Mouse (Mus musculus): ENCODE data around the gene Cwc22.

Cwc22 gene

DNA sequence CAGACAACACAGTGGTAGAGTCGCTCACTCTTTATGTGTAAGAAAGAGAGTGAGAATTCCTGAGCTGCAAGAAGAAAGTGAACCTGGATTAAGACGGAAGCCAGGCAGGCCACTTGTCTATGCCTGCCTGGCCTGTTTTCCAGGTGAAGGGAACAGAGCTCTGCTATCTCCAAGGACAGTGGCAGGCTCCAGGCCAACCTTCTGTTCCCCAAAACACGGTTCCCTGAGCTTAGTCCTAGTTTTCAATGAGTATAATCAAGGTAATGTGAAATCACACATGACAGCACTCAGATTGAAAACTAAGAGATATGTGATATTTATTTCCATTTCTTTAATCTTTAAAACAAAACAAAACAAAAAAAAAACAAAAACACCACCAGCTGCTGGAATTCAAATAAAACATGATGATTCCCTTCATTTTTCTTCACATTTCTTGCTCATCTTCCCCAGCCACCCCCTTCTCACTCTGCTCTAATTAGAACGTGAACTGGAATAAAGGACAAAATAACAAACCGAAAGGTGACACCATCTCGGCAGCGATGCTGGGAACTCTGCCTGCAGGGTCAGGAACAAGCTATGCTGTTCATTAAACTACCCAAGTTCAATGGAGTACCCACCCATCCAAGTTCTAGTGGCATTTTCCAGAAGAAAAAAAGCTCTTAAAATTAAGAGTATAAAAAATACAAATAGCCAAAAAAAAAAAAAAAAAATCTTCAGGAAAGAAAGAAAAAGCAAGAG, 20.8 kb downstream of the Cwc22 start:
- no peak for DNase-seq (ENCODE audit: low spot score in 2 of 2)

DNA sequence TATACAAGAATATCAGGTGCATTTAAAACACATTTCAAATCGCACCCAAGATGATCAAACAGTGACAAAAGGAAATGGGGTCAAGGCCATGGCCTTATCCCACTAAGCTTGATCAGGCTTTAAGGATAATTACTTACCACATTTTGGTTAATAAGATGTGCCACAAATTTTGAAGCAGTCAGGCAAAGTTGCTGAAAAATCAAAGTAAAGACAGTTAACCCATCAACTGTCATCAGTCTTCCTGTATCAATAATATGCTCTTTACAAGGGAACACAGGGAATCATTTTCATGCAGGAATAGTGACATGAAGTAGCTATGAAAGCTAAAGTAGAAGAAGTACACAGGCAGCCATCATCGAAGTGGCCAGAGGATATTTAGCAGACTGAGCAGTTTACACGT, 22.2 kb downstream of the Cwc22 start:
- no peak for DNase-seq (ENCODE audit: low spot score in 2 of 2)

DNA sequence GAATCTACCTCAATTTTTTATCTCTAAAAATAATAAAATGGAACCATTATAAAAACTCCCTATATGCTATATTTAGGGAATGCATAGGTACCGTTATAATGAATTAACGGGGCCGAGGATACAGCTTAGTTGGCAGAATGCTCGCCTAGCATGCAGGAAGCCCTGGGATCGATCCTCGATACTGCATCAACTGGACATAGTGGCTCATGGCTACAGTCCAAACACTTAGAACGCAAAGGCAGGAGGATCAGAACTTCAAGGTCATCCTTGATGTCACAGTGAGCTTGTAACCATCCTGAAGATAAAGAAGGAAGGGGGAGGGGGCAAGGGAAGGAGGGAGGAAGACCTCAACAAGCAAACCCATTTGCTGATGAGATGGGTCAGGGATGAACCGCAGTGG, 23.0 kb downstream of the Cwc22 start:
- no peak for DNase-seq (ENCODE audit: low spot score in 2 of 2)

DNA sequence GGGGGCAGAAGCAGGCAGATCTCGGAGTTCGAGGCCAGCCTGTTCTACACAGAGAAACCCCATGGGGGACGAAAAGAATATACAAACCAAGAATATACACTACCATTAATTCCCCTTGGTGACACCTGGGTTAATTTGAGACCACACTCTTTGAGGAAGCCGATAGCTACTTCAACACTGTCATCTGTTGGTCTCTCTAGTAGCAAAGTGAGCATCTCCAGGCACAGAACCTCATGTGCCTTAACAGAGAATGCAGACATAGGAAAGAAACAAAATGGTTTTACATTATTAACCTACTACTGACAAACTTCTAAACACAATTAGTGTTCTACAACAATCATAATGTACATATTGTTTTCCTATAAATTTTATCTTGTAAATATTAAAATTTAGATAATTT, 24.9 kb downstream of the Cwc22 start:
- DNase-seq (ENCODE audit: low spot score in 2 of 2) = no peak

DNA sequence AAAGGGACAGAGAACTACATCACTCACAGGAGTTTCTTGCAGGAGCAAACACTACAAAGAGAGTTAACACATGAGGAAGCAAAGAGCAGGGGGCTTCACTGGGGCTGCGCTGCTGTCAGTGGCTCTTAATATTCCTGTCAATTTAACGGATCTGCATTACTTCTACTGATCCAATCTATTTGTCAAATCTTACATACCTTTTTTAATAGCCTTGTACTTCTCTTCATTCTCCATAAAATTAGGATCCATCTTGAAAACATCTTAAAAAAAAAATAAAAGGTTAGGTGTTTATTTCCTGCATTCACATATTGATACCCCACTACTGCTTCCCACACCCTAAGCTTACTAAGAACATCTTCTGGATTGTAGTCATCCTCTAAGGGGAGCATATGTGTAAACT, 25.6 kb downstream of the Cwc22 start:
- DNase-seq (ENCODE audit: low spot score in 2 of 2) = no peak

DNA sequence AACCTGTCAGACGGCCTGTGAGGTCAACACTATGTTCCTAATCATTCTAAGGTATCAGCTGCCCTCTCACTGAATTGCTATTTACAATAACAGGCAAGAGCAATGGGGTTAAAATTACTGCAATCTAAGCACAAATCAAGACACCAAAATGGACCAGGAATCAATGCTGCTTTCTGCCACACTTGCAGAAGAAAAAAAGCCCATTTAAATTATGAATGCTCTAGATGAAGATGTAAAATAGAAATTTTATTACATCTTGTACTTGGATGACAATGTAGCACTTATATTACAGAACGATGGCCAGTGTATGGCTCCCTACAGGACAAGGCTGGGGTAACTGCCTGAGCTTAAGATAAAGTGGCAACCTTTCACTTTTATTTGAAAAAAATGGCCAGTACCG, 27.7 kb downstream of the Cwc22 start:
- no peak for DNase-seq (ENCODE audit: low spot score in 2 of 2)

DNA sequence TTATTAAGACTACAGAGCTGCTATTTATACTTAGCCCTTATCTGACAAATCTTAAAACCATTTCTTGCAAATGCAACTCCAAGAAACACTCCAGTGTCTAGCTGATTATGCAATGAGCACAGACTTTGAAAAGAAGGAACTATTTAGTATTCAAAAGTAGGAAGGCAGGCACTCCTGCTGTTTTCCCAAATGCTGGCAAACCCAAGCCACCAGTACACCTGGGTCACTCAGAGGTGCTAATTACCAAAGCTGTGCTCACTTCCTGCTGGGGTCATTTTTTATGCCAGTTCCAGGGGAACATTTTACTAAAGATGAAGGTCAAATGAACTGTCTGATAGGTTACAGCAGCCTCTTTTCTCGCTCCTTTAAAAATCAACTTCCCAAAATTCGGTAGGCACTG, 28.2 kb downstream of the Cwc22 start:
- DNase-seq (ENCODE audit: low spot score in 2 of 2) = no peak

DNA sequence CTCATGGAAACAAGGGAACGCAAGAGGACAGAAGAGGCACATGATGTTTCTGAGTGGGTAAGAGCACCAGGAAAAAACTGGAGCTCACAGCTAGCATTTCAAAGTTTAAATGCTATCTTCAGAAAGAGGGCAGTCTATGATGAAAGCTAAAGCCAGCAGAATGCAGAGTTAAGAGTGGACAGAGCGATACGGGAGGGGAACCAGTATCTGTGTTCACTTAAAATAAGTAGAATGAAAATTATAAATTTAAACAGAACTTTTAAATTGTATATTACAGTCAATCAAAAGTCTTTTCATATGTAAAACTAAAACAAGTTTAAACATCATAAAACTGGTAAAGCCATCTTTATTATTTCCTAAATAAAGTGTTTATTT, 28.8 kb downstream of the Cwc22 start:
- DNase-seq (ENCODE audit: low spot score in 2 of 2) = no peak

DNA sequence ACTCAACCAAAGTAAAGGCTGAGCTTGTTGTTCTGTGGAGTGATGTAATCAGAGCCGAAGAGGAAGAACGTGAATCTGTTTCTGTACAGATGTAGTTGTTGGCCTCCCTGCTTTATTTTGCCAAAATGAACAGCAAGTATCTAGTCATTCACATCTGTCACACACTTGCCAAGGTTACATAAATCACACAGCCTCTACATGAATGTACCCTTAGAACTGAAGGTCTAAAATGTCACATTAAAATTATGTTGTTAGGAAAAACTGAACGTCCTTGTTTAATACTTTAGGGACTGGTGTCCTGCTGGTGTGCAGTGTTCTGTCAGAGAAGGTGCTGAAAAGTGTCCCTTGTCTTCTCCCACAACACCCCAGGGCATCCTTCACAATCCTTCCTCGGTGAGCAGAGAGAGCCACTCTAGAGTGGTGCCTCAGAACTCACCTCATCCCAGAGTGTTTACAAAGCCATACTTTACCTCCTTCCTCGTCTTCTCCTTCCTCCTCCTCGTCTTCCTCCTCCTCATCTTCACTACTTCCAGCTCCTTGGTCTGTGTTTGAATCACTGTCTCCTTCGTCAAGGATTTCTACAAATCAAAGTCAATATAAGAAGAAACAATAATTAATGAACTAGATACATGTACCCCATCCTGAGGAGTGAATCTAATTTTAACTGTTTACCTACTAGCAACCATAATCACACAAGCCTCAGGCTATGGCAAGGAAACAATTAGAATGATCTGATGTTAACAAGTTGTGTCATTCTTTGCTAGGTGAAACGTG, 29.4 kb downstream of the Cwc22 start:
- no peak for DNase-seq (ENCODE audit: low spot score in 2 of 2)

DNA sequence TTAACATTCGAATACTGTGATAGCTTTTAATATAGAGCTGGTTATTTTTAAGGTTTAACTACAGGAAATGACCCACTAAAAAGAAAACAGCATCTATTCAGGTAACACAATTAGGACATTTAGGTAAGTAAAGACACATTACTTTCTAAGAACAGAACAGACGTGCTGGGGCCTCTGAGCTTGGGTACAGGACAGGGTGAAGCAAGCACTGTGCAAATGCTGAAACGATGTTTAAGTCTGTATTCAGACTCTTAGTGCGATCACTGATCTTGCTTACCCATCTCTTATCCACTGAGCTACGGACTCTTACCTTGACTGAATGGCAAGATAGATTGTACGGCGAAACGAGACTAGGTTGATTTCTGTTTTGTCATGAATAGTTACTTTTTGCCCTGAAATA, 31.0 kb downstream of the Cwc22 start:
- no peak for DNase-seq (ENCODE audit: low spot score in 2 of 2)

DNA sequence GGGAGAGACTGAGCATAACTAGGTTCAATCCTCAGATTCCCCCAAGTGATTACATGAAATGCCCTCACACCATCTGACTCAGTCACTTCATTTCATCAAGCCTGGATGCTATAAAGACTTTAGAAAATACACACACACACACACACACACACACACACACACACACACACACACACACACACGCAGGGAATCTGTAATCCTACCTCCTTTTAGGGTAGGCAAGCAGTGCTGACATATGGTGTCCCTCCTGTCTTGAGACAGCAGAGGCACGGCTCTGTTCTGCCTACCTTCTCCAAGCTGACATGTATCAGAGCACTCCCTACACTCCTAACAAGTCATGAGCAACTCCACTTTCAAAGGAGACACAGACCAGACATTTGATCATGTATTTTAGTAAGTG, 32.5 kb downstream of the Cwc22 start:
- no peak for DNase-seq (ENCODE audit: low spot score in 2 of 2)

DNA sequence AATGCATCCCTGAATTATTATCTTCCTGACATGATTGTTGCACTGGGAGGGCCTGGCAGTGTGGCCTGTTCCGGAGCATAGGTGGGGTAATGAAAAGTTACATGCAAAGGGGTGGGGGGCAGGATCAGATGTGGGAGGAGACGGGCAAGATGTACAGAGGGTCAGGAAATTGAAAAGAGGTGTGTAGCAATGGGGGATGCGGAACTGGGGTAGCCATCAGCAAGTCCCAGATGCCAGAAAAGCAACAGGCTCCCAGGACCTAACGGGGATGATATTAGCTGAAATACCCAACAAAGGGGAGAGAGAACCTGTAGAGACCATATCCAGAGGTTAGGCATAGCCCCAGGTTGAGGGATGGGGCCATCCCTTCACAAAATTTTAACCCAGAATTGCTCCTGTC, 34.0 kb downstream of the Cwc22 start:
- DNase-seq (ENCODE audit: low spot score in 2 of 2) = no peak

DNA sequence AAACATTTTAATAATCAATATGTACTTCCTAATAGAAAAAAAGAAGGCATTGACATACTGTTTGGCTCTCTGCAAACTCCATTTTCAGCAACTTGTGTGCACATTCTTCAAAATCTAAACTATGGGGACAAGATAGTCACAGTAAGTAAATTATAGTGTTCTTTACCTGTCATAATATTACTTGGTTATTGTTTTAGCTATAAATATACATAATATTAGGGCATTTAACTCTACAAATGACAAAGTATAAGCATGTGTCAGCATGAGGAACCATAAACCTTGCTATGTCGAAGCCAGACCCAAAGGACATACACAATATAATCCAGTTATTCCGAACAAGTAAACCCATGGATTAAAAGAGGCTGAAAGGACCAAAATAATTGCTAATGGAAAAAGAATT, 34.7 kb downstream of the Cwc22 start:
- no peak for DNase-seq (ENCODE audit: low spot score in 2 of 2)

DNA sequence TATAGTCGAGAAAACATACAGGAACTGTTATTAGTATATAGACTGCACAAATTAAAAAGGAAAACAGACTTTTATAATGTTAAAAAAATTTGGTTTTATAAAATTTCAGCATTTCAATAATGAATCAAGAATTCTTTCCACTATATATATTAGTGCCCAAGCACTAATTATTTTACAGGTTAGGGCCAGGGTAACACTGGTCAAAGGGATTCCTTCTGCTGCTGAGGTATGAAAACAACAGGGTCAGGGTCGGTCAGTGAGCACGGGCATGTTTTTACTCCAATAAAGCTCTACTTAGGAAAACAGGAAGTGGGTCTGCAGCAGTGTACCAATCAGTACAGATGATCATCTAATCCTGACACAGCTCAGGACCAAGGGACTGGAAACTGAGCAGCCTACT, 36.0 kb downstream of the Cwc22 start:
- no peak for DNase-seq (ENCODE audit: low spot score in 2 of 2)

DNA sequence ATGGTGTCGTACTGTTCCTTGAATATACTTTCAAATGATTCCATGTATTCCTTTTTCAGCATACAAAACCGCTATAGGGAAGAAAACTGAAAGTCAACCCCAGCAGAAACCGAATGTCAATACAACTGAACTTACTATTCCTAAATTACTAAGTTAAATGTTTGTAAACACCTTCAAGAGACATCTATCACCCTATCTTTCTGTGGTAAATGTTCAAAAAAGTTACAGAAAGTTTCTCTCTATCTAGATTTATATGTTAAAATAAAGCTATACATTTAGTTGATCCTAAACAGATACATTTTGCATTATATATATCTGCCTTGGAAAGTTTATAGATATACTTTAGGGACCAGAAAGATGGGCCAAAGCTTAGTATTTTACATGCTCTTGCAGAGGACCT, 39.0 kb downstream of the Cwc22 start:
- DNase-seq (ENCODE audit: low spot score in 2 of 2) = no peak

DNA sequence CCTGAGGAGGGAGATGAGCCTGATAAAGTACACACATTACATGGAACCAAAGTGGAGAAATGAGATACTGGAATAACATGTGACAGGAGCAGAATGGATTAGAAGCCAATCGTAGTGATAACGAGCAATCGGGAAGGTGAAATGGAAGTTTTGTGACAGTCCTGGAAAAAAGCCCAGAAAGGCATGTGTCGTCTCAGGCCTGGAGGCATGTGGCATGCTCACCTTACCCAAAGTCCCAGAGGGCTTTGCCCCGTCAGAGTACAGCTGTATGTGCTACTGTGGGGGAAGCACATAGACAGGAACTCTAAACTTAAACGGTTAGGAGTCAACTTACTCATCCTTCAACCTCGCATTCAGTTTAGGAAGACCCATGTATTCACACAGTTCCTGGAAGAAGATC, 41.2 kb downstream of the Cwc22 start:
- no peak for DNase-seq (ENCODE audit: low spot score in 2 of 2)

DNA sequence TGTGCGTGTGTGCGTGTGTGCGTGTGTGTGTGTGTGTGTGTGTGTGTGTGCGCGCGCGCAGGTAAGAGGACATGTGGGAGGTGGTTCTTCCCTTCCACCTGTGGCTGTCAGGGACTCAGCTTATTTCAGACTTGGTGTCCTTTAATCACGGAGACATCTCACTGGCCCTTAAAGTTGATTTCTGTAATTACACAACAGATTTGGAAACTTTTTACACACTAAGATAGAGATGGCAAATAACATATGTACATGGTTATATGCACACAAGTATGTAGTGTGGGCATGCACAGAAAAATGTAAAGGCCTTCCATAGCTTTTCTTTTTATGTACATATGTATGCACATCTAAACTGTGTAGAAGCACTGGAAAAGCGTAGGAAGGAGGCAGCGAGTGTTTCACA, 41.7 kb downstream of the Cwc22 start:
- DNase-seq (ENCODE audit: low spot score in 2 of 2) = no peak

DNA sequence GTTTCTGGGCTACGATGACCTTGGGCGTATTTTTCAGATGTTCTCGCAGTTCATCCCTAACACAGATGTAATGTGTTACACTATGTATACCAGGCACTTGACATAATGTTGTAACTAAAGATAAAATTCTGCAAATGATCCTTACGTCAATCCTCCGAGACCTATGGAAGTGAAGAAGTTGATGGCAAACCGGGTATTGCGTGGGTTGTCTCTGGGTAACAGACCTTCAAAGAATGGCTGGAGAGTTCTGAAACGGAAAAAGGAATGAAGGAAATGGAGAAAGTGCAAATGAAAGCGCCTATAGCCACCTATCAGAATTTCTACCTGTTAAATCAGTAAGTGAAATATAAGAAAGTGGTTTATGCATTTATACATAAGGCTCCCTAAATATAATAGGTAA, 42.2 kb downstream of the Cwc22 start:
- no peak for DNase-seq (ENCODE audit: low spot score in 2 of 2)

DNA sequence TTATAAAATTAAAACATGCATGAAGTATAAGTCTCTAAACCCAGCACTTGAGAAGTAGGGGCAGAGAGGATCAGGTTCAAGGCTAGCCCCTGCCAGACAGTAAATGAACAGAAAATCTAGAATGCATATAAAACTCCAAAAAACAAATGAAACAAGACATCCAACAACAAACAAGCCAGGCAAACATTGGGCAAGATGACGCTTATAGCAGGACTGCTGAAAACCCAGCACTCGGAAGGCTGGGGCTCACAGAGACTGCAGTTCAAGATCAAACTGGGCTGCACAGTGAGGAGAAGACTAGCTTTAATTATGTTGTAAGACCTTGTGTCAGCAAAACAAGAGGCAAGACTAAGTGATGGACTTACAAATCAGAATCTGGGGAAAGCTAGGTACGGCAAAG, 43.1 kb downstream of the Cwc22 start:
- no peak for DNase-seq (ENCODE audit: low spot score in 2 of 2)

DNA sequence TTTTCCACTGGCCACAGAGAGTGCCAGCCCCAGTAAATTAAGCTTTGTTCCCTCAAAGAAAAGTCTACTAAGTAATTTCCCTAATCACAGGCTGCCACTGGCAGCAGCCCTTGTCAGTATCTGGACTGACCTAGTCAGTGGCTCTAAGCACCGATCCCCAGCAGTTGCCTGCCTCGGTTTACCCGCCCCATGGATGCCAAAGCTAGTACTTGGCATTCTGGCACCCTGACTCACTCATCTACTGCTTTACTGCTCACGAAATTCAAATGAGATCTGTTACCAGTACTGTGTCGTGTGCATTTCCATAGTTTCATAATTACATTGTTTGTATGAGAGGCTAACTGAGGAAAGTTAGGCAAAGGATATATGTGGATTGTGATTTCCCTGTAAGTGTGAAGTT, 44.9 kb downstream of the Cwc22 start:
- no peak for DNase-seq (ENCODE audit: low spot score in 2 of 2)

DNA sequence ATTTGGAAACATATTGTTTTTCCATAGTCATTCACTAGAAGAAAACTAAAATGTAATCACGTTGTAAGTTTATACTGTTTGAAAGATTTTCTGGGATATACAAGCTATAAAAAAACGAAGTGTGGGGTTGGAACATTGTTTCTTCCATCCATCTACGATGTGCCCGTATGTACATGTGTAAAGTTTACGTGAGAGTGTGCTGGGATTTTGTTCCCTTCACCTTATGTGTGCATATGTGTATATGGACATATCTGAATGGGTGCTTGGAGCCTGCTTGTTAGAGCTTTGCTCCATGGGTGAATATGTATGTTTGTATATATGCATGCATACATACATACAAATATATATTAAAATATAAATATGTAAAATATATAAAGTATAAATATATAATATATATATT, 45.4 kb downstream of the Cwc22 start:
- DNase-seq (ENCODE audit: low spot score in 2 of 2) = no peak

DNA sequence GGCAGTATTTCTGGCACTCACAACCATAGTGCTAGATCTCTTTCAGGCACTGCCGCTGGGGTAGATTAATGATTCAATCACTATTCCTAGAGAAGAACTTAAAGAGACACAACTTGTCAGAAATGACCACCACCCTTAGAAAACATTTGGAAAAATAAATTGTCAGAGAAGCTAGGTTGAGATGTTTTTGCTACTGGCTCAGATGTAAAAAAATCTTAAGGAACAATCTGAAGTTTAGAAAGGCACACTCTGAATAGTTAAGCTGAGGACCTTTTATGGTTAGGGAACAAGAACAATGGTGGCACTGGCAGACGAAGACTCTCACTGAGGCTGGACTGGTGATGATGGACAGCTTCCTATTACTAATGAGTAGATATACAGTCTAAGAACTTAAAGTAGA, 46.1 kb downstream of the Cwc22 start:
- DNase-seq (ENCODE audit: low spot score in 2 of 2) = no peak

DNA sequence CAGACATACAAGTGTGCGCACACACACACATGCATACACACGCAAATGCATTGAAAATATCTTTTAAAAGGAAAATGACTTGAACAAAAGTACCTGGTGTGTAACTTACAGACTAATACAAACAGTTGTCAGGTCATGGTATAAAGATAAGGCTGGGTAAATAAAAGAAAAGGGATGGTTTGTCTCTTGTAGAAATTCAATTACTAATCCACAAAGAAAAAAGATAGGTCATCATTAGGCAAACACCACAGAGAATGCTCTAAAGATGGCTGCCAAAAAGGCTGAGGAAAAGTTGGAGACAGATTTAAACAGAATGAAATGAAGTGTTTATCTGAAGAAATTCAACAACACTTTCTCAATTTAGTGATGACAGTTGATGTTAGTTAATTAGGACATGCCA, 47.7 kb downstream of the Cwc22 start:
- DNase-seq (ENCODE audit: low spot score in 2 of 2) = no peak

DNA sequence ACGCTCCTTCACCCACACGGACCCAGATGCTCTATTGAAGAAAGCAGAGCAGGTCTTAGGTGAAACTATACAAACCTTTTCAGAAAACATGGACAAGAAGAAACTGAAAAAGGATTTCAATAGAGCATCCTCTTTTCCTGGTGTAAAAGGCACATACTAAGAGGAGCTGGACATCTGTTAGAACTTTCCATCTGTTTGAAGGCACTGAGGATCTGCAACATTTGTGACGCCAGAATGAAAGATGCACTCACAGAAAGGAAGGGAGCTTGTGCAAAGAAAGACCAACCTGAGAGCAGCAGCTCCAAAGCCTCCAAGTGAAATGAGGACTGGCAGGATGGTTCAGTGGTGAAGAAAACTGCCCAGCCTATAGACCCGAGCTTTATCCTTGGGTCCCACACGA, 48.2 kb downstream of the Cwc22 start:
- DNase-seq (ENCODE audit: low spot score in 2 of 2) = no peak
